Comparison of ENCODE assay signal across 13 mouse cellular contexts in the genomic region with DNA sequence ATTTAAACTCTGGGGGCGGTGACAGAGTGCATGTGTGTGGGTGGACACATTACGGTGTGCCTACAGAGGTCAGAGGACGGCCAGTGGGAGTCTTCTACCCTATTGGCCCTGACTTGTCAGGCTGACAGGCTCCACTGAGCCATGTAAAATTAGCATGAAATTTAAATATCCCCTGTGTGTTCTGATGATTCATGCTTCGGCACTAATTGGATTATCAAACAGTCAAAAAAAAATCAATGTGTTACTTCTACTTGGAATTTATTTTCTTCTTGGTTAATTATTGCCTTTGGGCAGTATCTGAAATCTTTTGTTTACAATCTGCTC. TPM values are rescaled to one million over a fixed set of nuclear protein-coding genes. Genes with fewer than 3 reads are reported as not detected.
DNase-seq lines count a peak whose midpoint lies in the region; ATAC-seq and TF ChIP-seq lines count a peak whose summit lies in the region.
"Had no signal": no experiment of that assay in that cellular context is flagged by ENCODE, and none has a peak within 500 bp of the region (broad histone marks: within the 10 kb centered on the region; RNA-seq: fewer than 3 reads in every experiment).

No protein-coding gene starts in this region.

- H3K4me1 ChIP-seq in hindbrain, embryonic 12.5 days, result no peaks in the 10 kb centered on the region
- H3K4me1 ChIP-seq in kidney, postnatal 0 days (replicated peaks; ENCODE audit: insufficient read depth, low read length), result no peaks in the 10 kb centered on the region

- TF ChIP-seq CTCF in layer of hippocampus, adult 2 months (conservative IDR thresholded peaks at IDR 0.05), result no peak
- no peak for TF ChIP-seq CTCF in kidney, postnatal 0 days (IDR thresholded peaks at IDR 0.05; ENCODE audit: low read depth)

- H3K9me3 ChIP-seq in hindbrain, embryonic 12.5 days (replicated peaks), result no peaks in the 10 kb centered on the region
- H3K9me3 ChIP-seq in kidney, postnatal 0 days (replicated peaks; ENCODE audit: low read length), result no peaks in the 10 kb centered on the region
- H3K9me3 ChIP-seq: hindbrain, embryonic 15.5 days had no signal

- H3K4me2 ChIP-seq in hindbrain, embryonic 12.5 days (replicated peaks), result no peak overlapping the region
- no peak overlapping the region for H3K4me2 ChIP-seq in kidney, postnatal 0 days (ENCODE audit: low read length)
- H3K4me2 ChIP-seq: hindbrain, embryonic 15.5 days had no signal

- H3K27ac ChIP-seq in layer of hippocampus, adult 2 months, result 0 out of 2 replicates have a peak overlapping the region, but pooled peaks have one; percentile 7
- no peak overlapping the region for H3K27ac ChIP-seq in hindbrain, embryonic 12.5 days
- H3K27ac ChIP-seq in kidney, postnatal 0 days, result no peak overlapping the region
- H3K27ac ChIP-seq: hindbrain, embryonic 15.5 days had no signal

- intact Hi-C loops in heart, postnatal 36 days (cut with DNase I), result loop anchor here (5.0 kb wide), 3 partner anchors 66 to 311 kb away; no protein-coding TSS in a partner anchor

- ATAC-seq in hindbrain, embryonic 12.5 days (ENCODE audit: low FRiP score), result peak; percentile 74
- peak; percentile 66 for ATAC-seq in kidney, postnatal 0 days (replicated peaks; ENCODE audit: low FRiP score, low read depth)

- no peak overlapping the region for H3K9ac ChIP-seq in hindbrain, embryonic 12.5 days
- no peak overlapping the region for H3K9ac ChIP-seq in kidney, postnatal 0 days (ENCODE audit: low read depth, low read length)
- H3K9ac ChIP-seq: hindbrain, embryonic 15.5 days had no signal

- no peaks in the 10 kb centered on the region for H3K36me3 ChIP-seq in hindbrain, embryonic 12.5 days
- H3K36me3 ChIP-seq in kidney, postnatal 0 days (ENCODE audit: insufficient read depth, low read length), result no peaks in the 10 kb centered on the region
- H3K36me3 ChIP-seq: hindbrain, embryonic 15.5 days had no signal

- H3K4me3 ChIP-seq in layer of hippocampus, adult 2 months, result no peak overlapping the region
- H3K4me3 ChIP-seq in hindbrain, embryonic 12.5 days, result no peak overlapping the region
- H3K4me3 ChIP-seq in kidney, postnatal 0 days (replicated peaks; ENCODE audit: low read depth, low read length), result no peak overlapping the region
- H3K4me3 ChIP-seq: hindbrain, embryonic 15.5 days had no signal

- WGBS in hindbrain, embryonic 12.5 days, result 31% methylated on average over 4 of the region's 4 CpGs
- WGBS in kidney, postnatal 0 days, result 21% methylated on average over 4 of the region's 4 CpGs

- no peak for DNase-seq in layer of hippocampus, adult 2 months (ENCODE audit: low spot score in 2 of 2)
- no peak for DNase-seq in layer of hippocampus, postnatal 14 days (ENCODE audit: low spot score in 2 of 2)
- DNase-seq in kidney, postnatal 0 days (ENCODE audit: low spot score), result no peak
- peak; percentile 68 for DNase-seq in retina, embryonic 14.5 days (ENCODE audit: low spot score)
- DNase-seq in right cerebral cortex, postnatal 4 days, result no peak
- no peak for DNase-seq in heart, postnatal 36 days
- DNase-seq: embryo, embryonic 11 days; layer of hippocampus, postnatal 36 days had no signal

- H3K27me3 ChIP-seq in hindbrain, embryonic 12.5 days, result peaks cover 15% of the 10 kb centered on the region
- no peaks in the 10 kb centered on the region for H3K27me3 ChIP-seq in kidney, postnatal 0 days (ENCODE audit: insufficient read depth, low read length)

RNA-seq across cellular contexts. Expression of gene Cwh43, which starts 22.3 kb away (rescaled TPM):
- under 1 TPM; 0.56 to 0.86 TPM for total RNA-seq in layer of hippocampus, adult 2 months (2021)
- total RNA-seq in layer of hippocampus, postnatal 14 days (2021), result 1 to 10 TPM; 3.3 to 3.4 TPM
- polyA plus RNA-seq in hindbrain, embryonic 12.5 days (2016; fragmentation: Nextera tagmentation; extraction: Ambion mirVana), result 0.20 TPM in 1 of 2 replicates, not detected in the other
- polyA plus RNA-seq in kidney, postnatal 0 days (2015; fragmentation: Nextera tagmentation; extraction: Ambion mirVana), result 5.9 TPM in 2 replicates
- not detected for total RNA-seq in heart, postnatal 36 days (2021)
- total RNA-seq: adrenal gland, postnatal 36 days; gastrocnemius, adult 18-20 months; heart, adult 8-10 months had no signal

RNA-seq across cellular contexts. Expression of gene Ociad2, which starts 42.8 kb away (rescaled TPM):
- total RNA-seq in layer of hippocampus, adult 2 months (2021), result 100 to 1,000 TPM; 125 to 147 TPM
- total RNA-seq in layer of hippocampus, postnatal 14 days (2021), result 100 to 1,000 TPM; 108 to 112 TPM
- 12.7 and 16.4 TPM in 2 replicates for polyA plus RNA-seq in hindbrain, embryonic 12.5 days (2016; fragmentation: Nextera tagmentation; extraction: Ambion mirVana)
- polyA plus RNA-seq in kidney, postnatal 0 days (2015; fragmentation: Nextera tagmentation; extraction: Ambion mirVana), result 27.4 and 28.1 TPM in 2 replicates
- total RNA-seq in heart, postnatal 36 days (2021), result 1 to 10 TPM; 5.8 to 7.3 TPM

Comparison
In these comparisons a context has a peak if more than half of its experiments do, and no peak if none do; other contexts are left out.
1. RNA of gene Ociad2, which starts 42.8 kb away (total RNA-seq): 125 to 147 TPM in layer of hippocampus, adult 2 months and 108 to 112 TPM in layer of hippocampus, postnatal 14 days; 5.8 to 7.3 TPM in heart, postnatal 36 days; every median in the first group is over 10 times any median in the second.